Mouse (Mus musculus): ENCODE measurements around the gene Oprm1. TPM values are rescaled to one million over a fixed set of nuclear protein-coding genes. Genes with fewer than 3 reads are reported as not detected.

Gene Oprm1
- polyA plus RNA-seq, 1 experiment from 2014 or later = not detected

- no peak overlapping the region for H3K9ac ChIP-seq
- no peak overlapping the region for H3K4me3 ChIP-seq
- H3K27me3 ChIP-seq = no peaks in the 10 kb centered on the region
- no peak overlapping the region for H3K4me2 ChIP-seq (replicated peaks)
- no peak for ATAC-seq (ENCODE audit: low FRiP score, low read depth)
- no peaks in the 10 kb centered on the region for H3K36me3 ChIP-seq
- H3K27ac ChIP-seq = no peak overlapping the region
- peaks cover 8% of the 10 kb centered on the region; the same call in 1 of the 2 replicates for H3K4me1 ChIP-seq
- no peaks in the 10 kb centered on the region for H3K9me3 ChIP-seq
- WGBS = 85% methylated on average over 7 of the region's 7 CpGs
Observed at GRCm38 (mm10) chr10:7062993-7063392, 304.7 kb downstream of the Oprm1 start.

GRCm38 (mm10) chr10:7063752-7064457 is 305.6 kb downstream of the Oprm1 start:
- Histone ChIP-seq H3K4me3 (no peak overlapping the region), H3K27ac (no peak overlapping the region), H3K27me3 (no peaks in the 10 kb centered on the region), H3K36me3 (no peaks in the 10 kb centered on the region), H3K9me3 (no peaks in the 10 kb centered on the region), H3K4me2 (replicated peaks) (no peak overlapping the region), H3K9ac (no peak overlapping the region), H3K4me1 (peaks cover 8% of the 10 kb centered on the region; the same call in 1 of the 2 replicates)
- ATAC-seq (ENCODE audit: low FRiP score, low read depth) = no peak
- 72% methylated on average over 9 of the region's 9 CpGs for WGBS

DNA sequence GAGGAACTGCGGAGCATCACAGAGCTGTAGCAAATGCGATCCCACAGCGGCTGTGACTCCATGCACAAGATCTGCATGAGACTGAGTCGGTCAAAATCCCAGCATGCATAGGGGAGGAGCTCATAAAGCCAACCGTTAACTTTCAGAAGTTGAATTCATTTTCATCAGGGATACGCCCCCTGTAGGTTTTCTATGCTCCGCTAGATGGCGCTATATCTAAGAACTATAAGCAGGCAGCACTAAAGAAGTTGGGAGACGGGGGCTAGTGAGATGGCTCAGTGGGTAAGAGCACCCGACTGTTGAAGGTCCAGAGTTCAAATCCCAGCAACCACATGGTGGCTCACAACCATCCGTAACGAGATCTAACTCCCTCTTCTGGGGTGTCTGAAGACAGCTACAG is 310.3 kb downstream of the Oprm1 start:
- Histone ChIP-seq H3K27me3 (no peaks in the 10 kb centered on the region), H3K4me1 (peaks cover 1% of the 10 kb centered on the region; the same call in 1 of the 2 replicates), H3K9me3 (no peaks in the 10 kb centered on the region), H3K36me3 (no peaks in the 10 kb centered on the region), H3K4me3 (no peak overlapping the region), H3K9ac (no peak overlapping the region), H3K4me2 (replicated peaks) (no peak overlapping the region), H3K27ac (no peak overlapping the region)
- ATAC-seq (ENCODE audit: low FRiP score, low read depth) = no peak
- 64% methylated on average over 12 of the region's 12 CpGs for WGBS

DNA sequence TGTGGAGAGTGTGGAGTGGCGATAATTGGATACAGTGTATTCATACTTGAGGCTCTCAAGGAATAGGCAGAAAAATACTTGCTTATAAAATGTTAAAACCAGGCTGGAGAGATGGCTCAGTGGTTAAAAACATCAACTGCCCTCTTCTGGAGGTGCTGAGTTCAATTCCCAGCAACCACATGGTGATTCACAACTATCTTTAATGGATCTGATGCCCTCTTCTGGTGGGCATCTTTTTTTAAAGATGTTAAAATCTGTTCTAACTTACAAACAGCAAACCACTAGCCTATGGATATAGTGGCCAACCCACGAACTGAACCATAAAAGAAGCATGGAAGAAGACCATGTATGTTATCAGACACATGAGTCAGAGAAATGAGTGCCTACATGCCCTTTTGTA is 310.8 kb downstream of the Oprm1 start:
- no peak overlapping the region for H3K27ac ChIP-seq
- no peak overlapping the region for H3K4me2 ChIP-seq (replicated peaks)
- H3K4me3 ChIP-seq = no peak overlapping the region
- H3K36me3 ChIP-seq = no peaks in the 10 kb centered on the region
- no peaks in the 10 kb centered on the region for H3K27me3 ChIP-seq
- H3K9me3 ChIP-seq = no peaks in the 10 kb centered on the region
- no peak overlapping the region for H3K9ac ChIP-seq
- ATAC-seq (ENCODE audit: low FRiP score, low read depth) = no peak
- WGBS = 88% methylated on average over 2 of the region's 2 CpGs
- no peaks in the 10 kb centered on the region; the same call in 1 of the 2 replicates for H3K4me1 ChIP-seq

DNA sequence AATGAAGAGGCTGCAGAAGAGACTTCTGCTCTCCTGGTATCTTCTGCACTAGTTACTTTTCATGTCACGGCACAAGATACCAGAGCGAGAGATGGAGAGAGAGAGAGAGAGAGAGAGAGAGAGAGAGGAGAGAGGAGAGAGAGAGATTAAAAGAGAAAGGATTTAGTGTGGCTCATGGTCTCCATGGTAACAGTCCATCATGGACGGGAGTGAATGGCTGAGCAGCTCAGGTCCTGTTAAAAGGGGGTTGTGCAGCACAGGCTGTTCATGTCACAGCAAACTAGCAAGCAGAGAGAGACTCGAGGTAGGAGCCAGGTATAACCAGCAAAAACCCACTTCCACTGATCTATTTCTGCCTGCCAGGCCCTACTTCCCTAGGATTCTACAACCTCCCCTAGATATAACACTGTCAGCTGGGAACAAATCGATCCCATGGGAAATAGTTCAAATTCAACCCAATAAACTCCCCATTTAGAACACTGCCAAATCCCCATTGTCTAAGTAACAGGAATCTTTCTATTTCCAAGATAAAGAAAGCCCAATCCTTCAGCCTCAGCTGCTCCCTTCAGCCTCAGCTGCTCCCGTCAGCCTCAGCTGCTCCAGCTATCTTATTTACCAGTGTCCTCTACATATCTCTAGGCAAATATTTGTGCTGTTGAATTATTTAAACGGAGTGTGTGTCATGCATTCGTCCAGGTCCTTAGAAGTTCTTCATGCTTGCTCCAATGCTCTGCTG is 312.0 kb downstream of the Oprm1 start:
- ATAC-seq (ENCODE audit: low FRiP score, low read depth) = no peak
- no peak overlapping the region for H3K4me2 ChIP-seq (replicated peaks)
- no peak overlapping the region for H3K4me3 ChIP-seq
- H3K4me1 ChIP-seq = no peaks in the 10 kb centered on the region; the same call in 1 of the 2 replicates
- H3K9me3 ChIP-seq = no peaks in the 10 kb centered on the region
- no peaks in the 10 kb centered on the region for H3K36me3 ChIP-seq
- H3K9ac ChIP-seq = no peak overlapping the region
- H3K27ac ChIP-seq = no peak overlapping the region
- 73% methylated on average over 8 of the region's 8 CpGs for WGBS
- H3K27me3 ChIP-seq = no peaks in the 10 kb centered on the region

- 66% methylated on average over 5 of the region's 5 CpGs for WGBS
- H3K4me1 ChIP-seq = no peaks in the 10 kb centered on the region; the same call in 1 of the 2 replicates
- H3K9ac ChIP-seq = no peak overlapping the region
- H3K4me3 ChIP-seq = no peak overlapping the region
- no peaks in the 10 kb centered on the region for H3K27me3 ChIP-seq
- no peaks in the 10 kb centered on the region for H3K36me3 ChIP-seq
- no peak overlapping the region for H3K4me2 ChIP-seq (replicated peaks)
- H3K27ac ChIP-seq = no peak overlapping the region
- no peaks in the 10 kb centered on the region for H3K9me3 ChIP-seq
- no peak for ATAC-seq (ENCODE audit: low FRiP score, low read depth)
Observed at GRCm38 (mm10) chr10:7070924-7071323, 312.6 kb downstream of the Oprm1 start.

DNA sequence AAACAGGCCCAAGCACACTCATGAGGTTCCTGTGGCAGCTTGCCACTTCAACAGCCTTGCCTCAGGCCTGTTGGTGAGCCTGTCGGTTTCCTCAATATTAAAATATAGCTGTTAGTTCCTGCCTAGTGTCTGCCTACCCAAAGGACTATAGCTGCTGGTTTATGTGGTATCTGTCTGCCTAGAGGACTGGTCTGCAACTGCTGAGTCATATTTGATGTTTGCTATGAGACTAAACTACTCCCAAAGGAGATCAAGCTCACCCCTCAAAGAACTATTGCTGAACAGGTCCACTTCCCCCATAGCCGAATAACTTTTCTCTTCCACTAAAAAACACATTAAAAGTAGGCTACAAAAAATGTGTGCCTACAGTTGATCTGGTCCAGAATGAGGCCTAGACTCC is 315.9 kb downstream of the Oprm1 start:
- H3K4me1 ChIP-seq = peaks cover 7% of the 10 kb centered on the region
- H3K27ac ChIP-seq = no peak overlapping the region
- no peak overlapping the region for H3K4me2 ChIP-seq (replicated peaks)
- no peaks in the 10 kb centered on the region for H3K27me3 ChIP-seq
- no peak for ATAC-seq (ENCODE audit: low FRiP score, low read depth)
- H3K9ac ChIP-seq = no peak overlapping the region
- H3K36me3 ChIP-seq = no peaks in the 10 kb centered on the region
- WGBS = 75% methylated on average over 2 of the region's 2 CpGs
- H3K9me3 ChIP-seq = no peaks in the 10 kb centered on the region
- no peak overlapping the region for H3K4me3 ChIP-seq

- Histone ChIP-seq H3K27ac (no peak overlapping the region), H3K36me3 (no peaks in the 10 kb centered on the region), H3K4me2 (replicated peaks) (no peak overlapping the region), H3K9ac (no peak overlapping the region), H3K27me3 (no peaks in the 10 kb centered on the region), H3K4me1 (peaks cover 7% of the 10 kb centered on the region; the same call in 1 of the 2 replicates), H3K4me3 (no peak overlapping the region), H3K9me3 (no peaks in the 10 kb centered on the region)
- ATAC-seq (ENCODE audit: low FRiP score, low read depth) = no peak
- 92% methylated on average over 2 of the region's 2 CpGs for WGBS
Observed at GRCm38 (mm10) chr10:7075661-7076060, 317.4 kb downstream of the Oprm1 start.

GRCm38 (mm10) chr10:7076201-7076600 is 317.9 kb downstream of the Oprm1 start:
- 8% methylated on average over 8 of the region's 8 CpGs for WGBS
- Histone ChIP-seq H3K4me2 (replicated peaks) (peak overlapping the region; percentile 47), H3K4me1 (peaks cover 7% of the 10 kb centered on the region; the same call in 1 of the 2 replicates), H3K4me3 (no peak overlapping the region), H3K9me3 (no peaks in the 10 kb centered on the region), H3K27ac (peak overlapping the region; percentile 63), H3K36me3 (no peaks in the 10 kb centered on the region), H3K27me3 (no peaks in the 10 kb centered on the region), H3K9ac (no peak overlapping the region)
- ATAC-seq (ENCODE audit: low FRiP score, low read depth) = peak; percentile 82

- peak; percentile 78; the same call in 1 of the 2 replicates for ATAC-seq (ENCODE audit: low FRiP score, low read depth)
- Histone ChIP-seq H3K36me3 (no peaks in the 10 kb centered on the region), H3K27me3 (no peaks in the 10 kb centered on the region), H3K9ac (no peak overlapping the region), H3K27ac (peak overlapping the region; percentile 63), H3K4me3 (no peak overlapping the region), H3K4me1 (peaks cover 7% of the 10 kb centered on the region; the same call in 1 of the 2 replicates), H3K9me3 (no peaks in the 10 kb centered on the region), H3K4me2 (replicated peaks) (peak overlapping the region; percentile 47)
- 35% methylated on average over 7 of the region's 8 CpGs for WGBS
Observed at GRCm38 (mm10) chr10:7076662-7077211, 318.4 kb downstream of the Oprm1 start.

GRCm38 (mm10) chr10:7077389-7077808 is 319.1 kb downstream of the Oprm1 start:
- Histone ChIP-seq H3K9ac (no peak overlapping the region), H3K27me3 (no peaks in the 10 kb centered on the region), H3K4me1 (peaks cover 7% of the 10 kb centered on the region; the same call in 1 of the 2 replicates), H3K4me2 (replicated peaks) (no peak overlapping the region), H3K27ac (no peak overlapping the region; the same call in 1 of the 2 replicates), H3K9me3 (no peaks in the 10 kb centered on the region), H3K36me3 (no peaks in the 10 kb centered on the region), H3K4me3 (no peak overlapping the region)
- ATAC-seq (ENCODE audit: low FRiP score, low read depth) = no peak
- 63% methylated on average over 7 of the region's 7 CpGs for WGBS

- no peak overlapping the region for H3K9ac ChIP-seq
- no peak overlapping the region for H3K4me3 ChIP-seq
- no peaks in the 10 kb centered on the region for H3K27me3 ChIP-seq
- no peak for ATAC-seq (ENCODE audit: low FRiP score, low read depth)
- H3K27ac ChIP-seq = no peak overlapping the region
- peaks cover 7% of the 10 kb centered on the region; the same call in 1 of the 2 replicates for H3K4me1 ChIP-seq
- H3K9me3 ChIP-seq = no peaks in the 10 kb centered on the region
- H3K36me3 ChIP-seq = no peaks in the 10 kb centered on the region
- 89% methylated on average over 1 of the region's 1 CpGs for WGBS
- no peak overlapping the region for H3K4me2 ChIP-seq (replicated peaks)
Observed at GRCm38 (mm10) chr10:7077971-7078370, 319.7 kb downstream of the Oprm1 start.
